Mouse (Mus musculus) liver, postnatal 0 days (tissue): ENCODE measurements at regions not wholly inside any gene's neighbourhood (a gene's known extent, or its start where the extent isn't known, plus 50 kb on each side); places are given as distances from the start of the nearest gene placed in this dataset.

Source experiments
- ATAC-seq: fragments of 200-750 bp; cut with Nextera tagmentation; 2 replicates; pipeline ENCODE4 v1.8.0; 2017; ENCODE audit warnings: mild to moderate bottlenecking, moderate library complexity
- DNase-seq: peaks from one replicate; pipeline ENCODE4 v3.0.0-alpha.2; 2016
- H3K27ac ChIP-seq: fragments of 300-500 bp; sonication (generic); 2 replicates; pipeline ENCODE4 v1.5.1; 2014; ENCODE audit warnings: antibody characterized with exemption, moderate library complexity, mild to moderate bottlenecking, low read depth
- H3K27me3 ChIP-seq: fragments of 300-500 bp; sonication (generic); 2 replicates; pipeline ENCODE4 v1.6.1; 2014; ENCODE audit warnings: low read length, control low read depth, mixed read lengths; ENCODE audit not compliant: insufficient read depth
- H3K36me3 ChIP-seq: fragments of 300-500 bp; sonication (generic); replicated peaks from 2 replicates; pipeline ENCODE4 v1.6.1; 2014; ENCODE audit warnings: mild to moderate bottlenecking, control low read depth, low read length, moderate library complexity, mixed read lengths; ENCODE audit not compliant: insufficient read depth
- H3K4me1 ChIP-seq: fragments of 300-500 bp; sonication (generic); 2 replicates; pipeline ENCODE4 v1.6.1; 2014; ENCODE audit warnings: antibody characterized with exemption, mild to moderate bottlenecking, control low read depth; ENCODE audit not compliant: insufficient read depth
- H3K4me2 ChIP-seq: fragments of 300-500 bp; sonication (generic); 2 replicates; pipeline ENCODE4 v1.6.1; 2014; ENCODE audit warnings: low read depth, mild to moderate bottlenecking, low read length, moderate library complexity, mixed read lengths
- H3K4me3 ChIP-seq: fragments of 300-500 bp; sonication (generic); 2 replicates; pipeline ENCODE4 v1.5.1; 2014; ENCODE audit warnings: low read depth, low read length
- H3K9ac ChIP-seq: fragments of 300-500 bp; sonication (generic); replicated peaks from 2 replicates; pipeline ENCODE4 v1.6.1; 2014; ENCODE audit warnings: mild to moderate bottlenecking, moderate library complexity
- H3K9me3 ChIP-seq: fragments of 300-500 bp; sonication (generic); 2 replicates; pipeline ENCODE4 v1.6.1; 2016; ENCODE audit warnings: mild to moderate bottlenecking, control low read depth, low read length, mixed read lengths
- CTCF ChIP-seq: sonication (generic); IDR thresholded peaks from 2 replicates; pipeline ENCODE4 v1.5.1; 2016; ENCODE audit warnings: antibody characterized with exemption, low read depth
- EP300 ChIP-seq: IDR thresholded peaks from 2 replicates; pipeline ENCODE4 v1.6.1; 2016; ENCODE audit warnings: antibody characterized with exemption, low read depth, mild to moderate bottlenecking
- WGBS: fragments of 180-500 bp; shearing (Covaris S2); extraction: QIAGEN DNeasy Blood & Tissue Kit; methylation state at CpG from one replicate; pipeline ENCODE4 v1.1.7; 2014; ENCODE audit not compliant: insufficient replicate concordance; 5-methylcytosine and 5-hydroxymethylcytosine counted together

GRCm38 (mm10) chr4:131366006-131366405, 421.8 kb downstream of the Matn1 start:
- no peaks in the 10 kb centered on the region for H3K9me3 ChIP-seq
- H3K36me3 ChIP-seq, result no peaks in the 10 kb centered on the region
- DNase-seq, result no peak
- no peak overlapping the region for H3K27ac ChIP-seq
- TF ChIP-seq CTCF, result peak; percentile 32; the same call in 1 of the 2 replicates
- TF ChIP-seq EP300, result no peak
- no peak overlapping the region for H3K4me2 ChIP-seq
- H3K4me1 ChIP-seq, result no peaks in the 10 kb centered on the region
- H3K9ac ChIP-seq, result no peak overlapping the region
- ATAC-seq, result no peak
- WGBS, result 57% methylated on average over 2 of the region's 2 CpGs
- H3K27me3 ChIP-seq, result no peaks in the 10 kb centered on the region
- no peak overlapping the region for H3K4me3 ChIP-seq

GRCm38 (mm10) chr4:131366656-131367055, 422.5 kb downstream of the Matn1 start:
- H3K4me3 ChIP-seq, result no peak overlapping the region
- no peaks in the 10 kb centered on the region for H3K36me3 ChIP-seq
- no peak overlapping the region for H3K9ac ChIP-seq
- H3K4me2 ChIP-seq, result no peak overlapping the region
- TF ChIP-seq EP300 (no peak), CTCF (no peak)
- H3K27ac ChIP-seq, result no peak overlapping the region
- H3K4me1 ChIP-seq, result no peaks in the 10 kb centered on the region
- WGBS, result 83% methylated on average over 1 of the region's 1 CpGs
- H3K27me3 ChIP-seq, result no peaks in the 10 kb centered on the region
- no peaks in the 10 kb centered on the region for H3K9me3 ChIP-seq
- no peak for ATAC-seq
- DNase-seq, result no peak

GRCm38 (mm10) chr4:131372517-131372916, 428.3 kb downstream of the Matn1 start:
- no peak for DNase-seq
- H3K4me2 ChIP-seq, result no peak overlapping the region
- 57% methylated on average over 16 of the region's 16 CpGs for WGBS
- H3K9ac ChIP-seq, result no peak overlapping the region
- no peaks in the 10 kb centered on the region for H3K4me1 ChIP-seq
- ATAC-seq, result no peak
- H3K9me3 ChIP-seq, result no peaks in the 10 kb centered on the region
- no peaks in the 10 kb centered on the region for H3K27me3 ChIP-seq
- no peak overlapping the region for H3K27ac ChIP-seq
- H3K36me3 ChIP-seq, result no peaks in the 10 kb centered on the region
- H3K4me3 ChIP-seq, result no peak overlapping the region
- TF ChIP-seq EP300 (no peak), CTCF (no peak)

GRCm38 (mm10) chr4:131373172-131373571, 429.0 kb downstream of the Matn1 start:
- no peak for DNase-seq

GRCm38 (mm10) chr4:131374527-131375290, 430.5 kb downstream of the Matn1 start:
- Histone ChIP-seq H3K4me1 (no peaks in the 10 kb centered on the region), H3K4me2 (no peak overlapping the region), H3K27ac (no peak overlapping the region), H3K27me3 (no peaks in the 10 kb centered on the region), H3K4me3 (no peak overlapping the region), H3K36me3 (no peaks in the 10 kb centered on the region), H3K9me3 (no peaks in the 10 kb centered on the region), H3K9ac (no peak overlapping the region)
- DNase-seq, result no peak
- no peak for ATAC-seq
- TF ChIP-seq EP300, result no peak
- WGBS, result 80% methylated on average over 6 of the region's 6 CpGs

More at GRCm38 (mm10) chr4:131373172-131373571, 429.0 kb downstream of the Matn1 start:
- no peaks in the 10 kb centered on the region for H3K4me1 ChIP-seq
- no peak overlapping the region for H3K4me3 ChIP-seq
- TF ChIP-seq EP300 (no peak), CTCF (no peak)
- H3K9me3 ChIP-seq, result no peaks in the 10 kb centered on the region
- H3K36me3 ChIP-seq, result no peaks in the 10 kb centered on the region
- WGBS, result 72% methylated on average over 3 of the region's 3 CpGs
- no peak for ATAC-seq
- H3K27me3 ChIP-seq, result no peaks in the 10 kb centered on the region
- H3K9ac ChIP-seq, result no peak overlapping the region
- H3K4me2 ChIP-seq, result no peak overlapping the region
- no peak overlapping the region for H3K27ac ChIP-seq

- H3K27me3 ChIP-seq, result no peaks in the 10 kb centered on the region
- H3K4me1 ChIP-seq, result no peaks in the 10 kb centered on the region
- H3K4me3 ChIP-seq, result no peak overlapping the region
- 66% methylated on average over 9 of the region's 9 CpGs for WGBS
- DNase-seq (no peak), ATAC-seq (no peak)
- no peak overlapping the region for H3K9ac ChIP-seq
- H3K27ac ChIP-seq, result no peak overlapping the region
- TF ChIP-seq CTCF (no peak), EP300 (no peak)
- no peaks in the 10 kb centered on the region for H3K9me3 ChIP-seq
- H3K36me3 ChIP-seq, result no peaks in the 10 kb centered on the region
- no peak overlapping the region for H3K4me2 ChIP-seq
Measured at GRCm38 (mm10) chr4:131381063-131381462, 436.9 kb downstream of the Matn1 start.

GRCm38 (mm10) chr4:131381529-131381928, 437.3 kb downstream of the Matn1 start:
- Histone ChIP-seq H3K4me2 (no peak overlapping the region), H3K4me3 (no peak overlapping the region), H3K9ac (no peak overlapping the region), H3K27ac (no peak overlapping the region), H3K9me3 (no peaks in the 10 kb centered on the region), H3K4me1 (no peaks in the 10 kb centered on the region), H3K27me3 (no peaks in the 10 kb centered on the region), H3K36me3 (no peaks in the 10 kb centered on the region)
- ATAC-seq, result no peak
- DNase-seq, result no peak
- TF ChIP-seq EP300, result no peak
- no peak for TF ChIP-seq CTCF
- WGBS, result 71% methylated on average over 7 of the region's 7 CpGs
